Mouse (Mus musculus): Measurements from ENCODE around the gene Pm20d1.

- TF ChIP-seq CTCF (IDR thresholded peaks at IDR 0.05; ENCODE audit: borderline replicate concordance, control insufficient read depth, extremely low read depth, insufficient read depth, low read length, poor library complexity) = no peak
- TF ChIP-seq POLR2A (IDR thresholded peaks at IDR 0.05; ENCODE audit: control insufficient read depth, extremely low read depth, insufficient read depth, low read length, poor library complexity) = no peak
Observed at GRCm38 (mm10) chr1:131801071-131801470, 3.9 kb downstream of the Pm20d1 start.

Measured in thymus, adult 2 months (tissue).